Mouse (Mus musculus) embryonic fibroblast, embryonic 13.5 days (primary cell): ENCODE data around the gene Prkcq.

Source experiments
- CTCF ChIP-seq: IDR thresholded peaks from 2 replicates; pipeline ENCODE4 v1.5.1; 2011; ENCODE audit warnings: mild to moderate bottlenecking, control low read depth, low read length, moderate library complexity, borderline replicate concordance; ENCODE audit not compliant: insufficient read depth
- POLR2A ChIP-seq: IDR thresholded peaks from 2 replicates; pipeline ENCODE4 v1.6.1; 2011; ENCODE audit warnings: low read depth, mild to moderate bottlenecking, control low read depth, low read length, moderate library complexity

DNA sequence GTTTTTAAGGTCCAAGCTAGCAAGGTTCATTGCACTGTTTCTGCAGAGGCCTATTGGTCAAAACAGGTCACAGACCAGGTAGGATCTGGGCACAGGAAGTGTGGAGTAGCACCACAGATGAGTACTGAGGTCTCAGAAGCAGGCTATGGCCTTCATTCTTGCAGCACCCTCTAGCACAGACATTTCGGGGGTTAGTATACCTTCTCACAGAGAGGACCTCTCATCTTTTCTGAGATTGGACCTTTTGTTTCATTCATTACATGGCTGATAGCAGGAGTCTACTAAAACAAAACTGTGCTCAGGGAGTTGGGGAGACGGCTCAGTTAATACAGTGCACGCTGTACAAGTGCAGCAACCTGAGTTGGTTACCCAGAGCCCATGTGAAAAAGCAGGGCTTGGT lies 14.7 kb downstream of the Prkcq start:
- TF ChIP-seq CTCF (no peak), POLR2A (no peak)
